24 mouse cellular contexts compared by ENCODE assay signal in the genomic region with DNA sequence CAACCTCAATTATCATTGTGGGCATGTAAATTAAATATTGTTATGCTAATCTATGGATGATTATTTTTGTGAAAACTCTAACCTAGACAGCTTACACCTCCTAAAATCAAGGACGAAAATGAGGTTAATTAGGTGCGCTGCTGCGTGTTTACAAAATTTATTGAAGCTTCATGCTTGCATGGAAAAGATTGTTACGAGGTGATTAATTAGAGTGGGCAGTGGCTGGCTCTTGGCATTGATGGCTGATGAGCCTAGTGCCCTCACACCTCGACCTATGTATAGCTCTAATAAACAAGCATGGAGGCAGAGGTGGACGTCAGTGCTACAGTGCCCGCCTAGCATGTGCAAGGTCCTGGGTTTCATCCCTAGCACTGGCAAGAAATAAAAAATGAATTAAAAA. TPM values are rescaled to one million over a fixed set of nuclear protein-coding genes. Genes with fewer than 3 reads are reported as not detected.
DNase-seq lines count a peak whose midpoint lies in the region; ATAC-seq lines count a peak whose summit lies in the region.
"Had no signal": no experiment of that assay in that cellular context is flagged by ENCODE, and none has a peak within 500 bp of the region (broad histone marks: within the 10 kb centered on the region; RNA-seq: fewer than 3 reads in every experiment).

No protein-coding gene starts in this region.

- H3K4me1 ChIP-seq in forebrain, embryonic 11.5 days (replicated peaks; ENCODE audit: control insufficient read depth, insufficient read depth, low read length), result no peaks in the 10 kb centered on the region
- H3K4me1 ChIP-seq in forebrain, embryonic 12.5 days, result 0 out of 2 replicates have a peak, but pooled peaks cover 3% of the 10 kb centered on the region
- no peaks in the 10 kb centered on the region for H3K4me1 ChIP-seq in kidney, embryonic 15.5 days
- H3K4me1 ChIP-seq: embryonic facial prominence, embryonic 12.5 days; forebrain, embryonic 13.5 days; forebrain, embryonic 15.5 days had no signal

- WGBS in forebrain, embryonic 11.5 days, result 72% methylated on average over 7 of the region's 7 CpGs
- 53% methylated on average over 7 of the region's 7 CpGs for WGBS in forebrain, embryonic 12.5 days
- WGBS in kidney, embryonic 15.5 days, result 65% methylated on average over 7 of the region's 7 CpGs

- no peaks in the 10 kb centered on the region for H3K9me3 ChIP-seq in forebrain, embryonic 11.5 days (ENCODE audit: control insufficient read depth, low read length)
- no peaks in the 10 kb centered on the region for H3K9me3 ChIP-seq in forebrain, embryonic 12.5 days
- H3K9me3 ChIP-seq in kidney, embryonic 15.5 days (replicated peaks), result no peaks in the 10 kb centered on the region
- H3K9me3 ChIP-seq: embryonic facial prominence, embryonic 12.5 days; forebrain, embryonic 13.5 days; forebrain, embryonic 15.5 days had no signal

- no peaks in the 10 kb centered on the region for H3K36me3 ChIP-seq in forebrain, embryonic 11.5 days (ENCODE audit: control insufficient read depth, insufficient read depth, low read length)
- H3K36me3 ChIP-seq in forebrain, embryonic 12.5 days (replicated peaks), result no peaks in the 10 kb centered on the region
- H3K36me3 ChIP-seq in kidney, embryonic 15.5 days, result no peaks in the 10 kb centered on the region
- H3K36me3 ChIP-seq: embryonic facial prominence, embryonic 12.5 days; forebrain, embryonic 15.5 days; G1E had no signal

- DNase-seq in forebrain, embryonic 11.5 days (ENCODE audit: low spot score), result no peak
- peak; percentile 2 for DNase-seq in Muller cell, postnatal 12 days (ENCODE audit: inconsistent ontology term)
- DNase-seq in retina, embryonic 14.5 days (ENCODE audit: low spot score), result peak; percentile 63
- DNase-seq in adipocyte (ENCODE audit: low spot score), result no peak
- DNase-seq: adrenal gland, adult 8-10 months; adrenal gland, postnatal 14 days; adrenal gland, postnatal 36 days; B cell, adult 2 months; cerebellum, adult 11 months; cerebellum, adult 18-20 months; cerebellum, adult 8-10 months; cerebellum, adult 9-11 months; cerebellum, postnatal 14 days; cerebellum, postnatal 36 days; embryo, embryonic 11 days; forebrain, postnatal 0 days had no signal

- H3K4me2 ChIP-seq in forebrain, embryonic 11.5 days (ENCODE audit: low read depth, low read length, severe bottlenecking), result no peak overlapping the region
- H3K4me2 ChIP-seq in forebrain, embryonic 12.5 days, result no peak overlapping the region
- no peak overlapping the region for H3K4me2 ChIP-seq in kidney, embryonic 15.5 days
- H3K4me2 ChIP-seq: embryonic facial prominence, embryonic 12.5 days; forebrain, embryonic 13.5 days; forebrain, embryonic 15.5 days had no signal

- no peak overlapping the region for H3K27ac ChIP-seq in forebrain, embryonic 11.5 days (ENCODE audit: low read depth, low read length)
- H3K27ac ChIP-seq in forebrain, embryonic 12.5 days, result no peak overlapping the region
- H3K27ac ChIP-seq in kidney, embryonic 15.5 days, result no peak overlapping the region
- H3K27ac ChIP-seq: embryonic facial prominence, embryonic 12.5 days; forebrain, embryonic 13.5 days; forebrain, embryonic 15.5 days had no signal

- no peak overlapping the region for H3K9ac ChIP-seq in forebrain, embryonic 11.5 days (ENCODE audit: low read length)
- no peak overlapping the region for H3K9ac ChIP-seq in forebrain, embryonic 12.5 days
- no peak overlapping the region for H3K9ac ChIP-seq in kidney, embryonic 15.5 days
- H3K9ac ChIP-seq: embryonic facial prominence, embryonic 12.5 days; forebrain, embryonic 13.5 days; forebrain, embryonic 15.5 days; forebrain, postnatal 0 days had no signal

- 0 out of 2 replicates have a peak, but pooled peaks have one; percentile 36 for ATAC-seq in forebrain, embryonic 11.5 days (replicated peaks; ENCODE audit: low FRiP score)
- no peak for ATAC-seq in forebrain, embryonic 12.5 days (ENCODE audit: low FRiP score)
- ATAC-seq in kidney, embryonic 15.5 days (replicated peaks; ENCODE audit: low FRiP score), result no peak
- ATAC-seq: CD4-positive, CD25-positive, alpha-beta regulatory T cell, adult 4 months; forebrain, embryonic 13.5 days; forebrain, embryonic 15.5 days; forebrain, postnatal 0 days had no signal

- no peak overlapping the region for H3K4me3 ChIP-seq in forebrain, embryonic 11.5 days (ENCODE audit: low read depth, low read length)
- H3K4me3 ChIP-seq in forebrain, embryonic 12.5 days (replicated peaks), result no peak overlapping the region
- no peak overlapping the region for H3K4me3 ChIP-seq in kidney, embryonic 15.5 days (replicated peaks)
- H3K4me3 ChIP-seq: embryonic facial prominence, embryonic 12.5 days; forebrain, embryonic 13.5 days; forebrain, embryonic 15.5 days had no signal

- no peaks in the 10 kb centered on the region for H3K27me3 ChIP-seq in forebrain, embryonic 11.5 days (ENCODE audit: control insufficient read depth, insufficient read depth, low read length)
- H3K27me3 ChIP-seq in forebrain, embryonic 12.5 days, result no peaks in the 10 kb centered on the region
- no peaks in the 10 kb centered on the region for H3K27me3 ChIP-seq in kidney, embryonic 15.5 days
- H3K27me3 ChIP-seq: CH12.LX; embryonic facial prominence, embryonic 12.5 days; forebrain, embryonic 13.5 days; forebrain, embryonic 15.5 days had no signal

RNA-seq across cellular contexts. Expression of gene Sp4, which starts 51.6 kb away (rescaled TPM):
- polyA plus RNA-seq in forebrain, embryonic 11.5 days (2014; fragmentation: Nextera tagmentation; extraction: Ambion mirVana), result 24.6 and 26.2 TPM in 2 replicates
- 24.3 and 27.1 TPM in 2 replicates for polyA plus RNA-seq in forebrain, embryonic 12.5 days (2016; fragmentation: Nextera tagmentation; extraction: Ambion mirVana)
- polyA plus RNA-seq in kidney, embryonic 15.5 days (2015; fragmentation: Nextera tagmentation; extraction: Ambion mirVana), result 7.8 and 9.3 TPM in 2 replicates

Comparison
In these comparisons a context has a peak if more than half of its experiments do, and no peak if none do; other contexts are left out.
1. DNase-seq: peak in Muller cell, postnatal 12 days (single experiment) and retina, embryonic 14.5 days (single experiment); none in forebrain, embryonic 11.5 days (single experiment) and adipocyte (single experiment).